Comparison of ENCODE assay signal across 21 mouse cellular contexts in genomic region chr19:21989857-21990256, GRCm38 (mm10).
A peak's percentile ranks its signal among the peaks of the same experiment; 100 is the strongest.
DNase-seq lines count a peak whose midpoint lies in the region; ATAC-seq and TF ChIP-seq lines count a peak whose summit lies in the region.
"Had no signal": no experiment of that assay in that cellular context is flagged by ENCODE, and none has a peak within 500 bp of the region (broad histone marks: within the 10 kb centered on the region; RNA-seq: fewer than 3 reads in every experiment).

No protein-coding gene starts in this region.

- H3K9ac ChIP-seq in embryonic facial prominence, embryonic 15.5 days, result no peak overlapping the region
- no peak overlapping the region for H3K9ac ChIP-seq in forebrain, embryonic 15.5 days (replicated peaks)
- H3K9ac ChIP-seq in forebrain, embryonic 12.5 days, result no peak overlapping the region
- no peak overlapping the region for H3K9ac ChIP-seq in forebrain, postnatal 0 days
- H3K9ac ChIP-seq: embryonic facial prominence, embryonic 13.5 days had no signal

- no peak for TF ChIP-seq CTCF in forebrain, postnatal 0 days (IDR thresholded peaks at IDR 0.05; ENCODE audit: low read depth)

- H3K36me3 ChIP-seq in embryonic facial prominence, embryonic 15.5 days, result no peaks in the 10 kb centered on the region
- H3K36me3 ChIP-seq in embryonic facial prominence, embryonic 10.5 days (replicated peaks), result no peaks in the 10 kb centered on the region
- H3K36me3 ChIP-seq in forebrain, embryonic 15.5 days, result no peaks in the 10 kb centered on the region
- no peaks in the 10 kb centered on the region for H3K36me3 ChIP-seq in forebrain, embryonic 12.5 days (replicated peaks)
- H3K36me3 ChIP-seq in forebrain, postnatal 0 days (ENCODE audit: insufficient read depth), result no peaks in the 10 kb centered on the region
- H3K36me3 ChIP-seq in forebrain, embryonic 10.5 days (replicated peaks), result no peaks in the 10 kb centered on the region
- H3K36me3 ChIP-seq: embryonic facial prominence, embryonic 13.5 days; G1E had no signal

- peaks cover 7% of the 10 kb centered on the region for H3K4me1 ChIP-seq in embryonic facial prominence, embryonic 15.5 days
- H3K4me1 ChIP-seq in embryonic facial prominence, embryonic 10.5 days, result no peaks in the 10 kb centered on the region
- H3K4me1 ChIP-seq in forebrain, embryonic 15.5 days, result peaks cover 4% of the 10 kb centered on the region; the same call in 1 of the 2 replicates
- no peaks in the 10 kb centered on the region for H3K4me1 ChIP-seq in forebrain, embryonic 12.5 days
- no peaks in the 10 kb centered on the region; the same call in 1 of the 2 replicates for H3K4me1 ChIP-seq in forebrain, postnatal 0 days (ENCODE audit: insufficient read depth)
- no peaks in the 10 kb centered on the region for H3K4me1 ChIP-seq in forebrain, embryonic 10.5 days
- H3K4me1 ChIP-seq: embryonic facial prominence, embryonic 13.5 days had no signal

- peaks cover 3% of the 10 kb centered on the region; the same call in 1 of the 2 replicates for H3K9me3 ChIP-seq in embryonic facial prominence, embryonic 15.5 days (replicated peaks)
- H3K9me3 ChIP-seq in embryonic facial prominence, embryonic 10.5 days, result no peaks in the 10 kb centered on the region
- H3K9me3 ChIP-seq in forebrain, embryonic 15.5 days, result no peaks in the 10 kb centered on the region
- H3K9me3 ChIP-seq in forebrain, embryonic 12.5 days, result no peaks in the 10 kb centered on the region
- H3K9me3 ChIP-seq in forebrain, postnatal 0 days (ENCODE audit: low read length), result no peaks in the 10 kb centered on the region
- no peaks in the 10 kb centered on the region for H3K9me3 ChIP-seq in forebrain, embryonic 10.5 days
- H3K9me3 ChIP-seq: embryonic facial prominence, embryonic 13.5 days; G1E had no signal

- no peak for ATAC-seq in embryonic facial prominence, embryonic 15.5 days (ENCODE audit: insufficient number of reproducible peaks, low FRiP score, low TSS enrichment, low read depth)
- ATAC-seq in forebrain, embryonic 15.5 days (replicated peaks), result peak; percentile 47; the same call in 1 of the 2 replicates
- no peak for ATAC-seq in forebrain, embryonic 12.5 days (ENCODE audit: low FRiP score)
- ATAC-seq in forebrain, postnatal 0 days, result peak; percentile 47; the same call in 1 of the 2 replicates
- ATAC-seq: activated CD4-positive, CD25-positive, alpha-beta regulatory T cell, adult 4 months; CD4-positive, CD25-positive, alpha-beta regulatory T cell, adult 4 months; Patski had no signal

- WGBS in embryonic facial prominence, embryonic 15.5 days, result 57% methylated on average over 4 of the region's 4 CpGs
- 86% methylated on average over 4 of the region's 4 CpGs for WGBS in embryonic facial prominence, embryonic 10.5 days
- 64% methylated on average over 4 of the region's 4 CpGs for WGBS in forebrain, embryonic 15.5 days
- WGBS in forebrain, embryonic 12.5 days, result 87% methylated on average over 4 of the region's 4 CpGs
- 52% methylated on average over 4 of the region's 4 CpGs for WGBS in forebrain, postnatal 0 days
- WGBS in forebrain, embryonic 10.5 days, result 91% methylated on average over 4 of the region's 4 CpGs

- peak overlapping the region; percentile 71; the same call in 1 of the 2 replicates for H3K27ac ChIP-seq in embryonic facial prominence, embryonic 15.5 days (replicated peaks)
- H3K27ac ChIP-seq in embryonic facial prominence, embryonic 10.5 days (replicated peaks), result no peak overlapping the region
- H3K27ac ChIP-seq in forebrain, embryonic 15.5 days (replicated peaks), result peak overlapping the region; percentile 56
- no peak overlapping the region for H3K27ac ChIP-seq in forebrain, embryonic 12.5 days
- no peak overlapping the region for H3K27ac ChIP-seq in forebrain, postnatal 0 days (ENCODE audit: low read depth, low read length)
- no peak overlapping the region for H3K27ac ChIP-seq in forebrain, embryonic 10.5 days
- H3K27ac ChIP-seq: embryonic facial prominence, embryonic 13.5 days had no signal

- H3K27me3 ChIP-seq in embryonic facial prominence, embryonic 15.5 days, result no peaks in the 10 kb centered on the region
- H3K27me3 ChIP-seq in embryonic facial prominence, embryonic 10.5 days (replicated peaks; ENCODE audit: low read depth, poor library complexity, severe bottlenecking), result no peaks in the 10 kb centered on the region
- H3K27me3 ChIP-seq in forebrain, embryonic 15.5 days, result no peaks in the 10 kb centered on the region
- no peaks in the 10 kb centered on the region for H3K27me3 ChIP-seq in forebrain, embryonic 12.5 days
- H3K27me3 ChIP-seq in forebrain, postnatal 0 days (ENCODE audit: insufficient read depth, low read length), result no peaks in the 10 kb centered on the region
- no peaks in the 10 kb centered on the region for H3K27me3 ChIP-seq in forebrain, embryonic 10.5 days (ENCODE audit: poor library complexity, severe bottlenecking)
- H3K27me3 ChIP-seq: CH12.LX; embryonic facial prominence, embryonic 13.5 days had no signal

- H3K4me3 ChIP-seq in embryonic facial prominence, embryonic 15.5 days (replicated peaks), result no peak overlapping the region
- H3K4me3 ChIP-seq in embryonic facial prominence, embryonic 10.5 days, result no peak overlapping the region
- H3K4me3 ChIP-seq in forebrain, embryonic 15.5 days, result no peak overlapping the region
- H3K4me3 ChIP-seq in forebrain, embryonic 12.5 days (replicated peaks), result no peak overlapping the region
- H3K4me3 ChIP-seq in forebrain, postnatal 0 days (ENCODE audit: low read depth, low read length), result no peak overlapping the region
- no peak overlapping the region for H3K4me3 ChIP-seq in forebrain, embryonic 10.5 days
- H3K4me3 ChIP-seq: embryonic facial prominence, embryonic 13.5 days had no signal

- H3K4me2 ChIP-seq in embryonic facial prominence, embryonic 15.5 days (replicated peaks), result no peak overlapping the region
- H3K4me2 ChIP-seq in forebrain, embryonic 15.5 days (replicated peaks), result no peak overlapping the region
- no peak overlapping the region for H3K4me2 ChIP-seq in forebrain, embryonic 12.5 days
- H3K4me2 ChIP-seq in forebrain, postnatal 0 days (ENCODE audit: low read depth), result no peak overlapping the region
- H3K4me2 ChIP-seq: embryonic facial prominence, embryonic 13.5 days had no signal

- no peak for DNase-seq in embryonic facial prominence, embryonic 10.5 days (ENCODE audit: low spot score)
- DNase-seq in forebrain, postnatal 0 days, result no peak
- DNase-seq in forebrain, embryonic 10.5 days (ENCODE audit: extremely low spot score, low spot score), result no peak
- DNase-seq: adrenal gland, adult 8-10 months; adrenal gland, postnatal 14 days; adrenal gland, postnatal 36 days; B cell, adult 2 months; cerebellum, adult 11-12 months; cerebellum, adult 2 months; cerebellum, adult 9-10 months; cerebellum, postnatal 10 days; cerebellum, postnatal 25 days had no signal

Comparison
In these comparisons a context has a peak if more than half of its experiments do, and no peak if none do; other contexts are left out.
1. ATAC-seq: peak in forebrain, embryonic 15.5 days (single experiment) and forebrain, postnatal 0 days (single experiment); none in embryonic facial prominence, embryonic 15.5 days (single experiment) and forebrain, embryonic 12.5 days (single experiment).
2. H3K27ac ChIP-seq: peak in embryonic facial prominence, embryonic 15.5 days (single experiment) and forebrain, embryonic 15.5 days (single experiment); none in embryonic facial prominence, embryonic 10.5 days (single experiment), forebrain, embryonic 12.5 days (single experiment), forebrain, postnatal 0 days (single experiment) and forebrain, embryonic 10.5 days (single experiment).